Mouse (Mus musculus): ENCODE measurements around the gene Surf2. TPM values are rescaled to one million over a fixed set of nuclear protein-coding genes. Genes with fewer than 3 reads are reported as not detected.
A peak's percentile ranks its signal among the peaks of the same experiment; 100 is the strongest.

The Surf2 gene
- polyA plus RNA-seq, 1 experiment, result 11.3 TPM

GRCm38 (mm10) chr2:26901834-26902400 is 14.2 kb upstream of the Surf2 start:
- Histone ChIP-seq H3K36me3 (ENCODE audit: control insufficient read depth, insufficient read depth, low read length) (peaks cover 21% of the 10 kb centered on the region), H3K27ac (ENCODE audit: insufficient read depth, low read depth, low read length) (peak overlapping the region; percentile 59; the same call in 1 of the 2 replicates), H3K4me1 (ENCODE audit: control insufficient read depth, insufficient read depth, insufficient read length, low read length) (peaks cover 6% of the 10 kb centered on the region; the same call in 1 of the 2 replicates), H3K4me3 (ENCODE audit: low read depth, low read length) (peak overlapping the region; percentile 97), H3K27me3 (ENCODE audit: control insufficient read depth, insufficient read depth, low read length) (no peaks in the 10 kb centered on the region)
- 1% methylated on average over 7 of the region's 7 CpGs for WGBS
- TF ChIP-seq CTCF (IDR thresholded peaks at IDR 0.05; ENCODE audit: extremely low read depth, insufficient read length, insufficient replicate concordance, low read depth, low read length) (no peak), POLR2A (IDR thresholded peaks at IDR 0.05; ENCODE audit: low read depth, low read length) (no peak)

- Histone ChIP-seq H3K27me3 (ENCODE audit: control insufficient read depth, insufficient read depth, low read length) (no peaks in the 10 kb centered on the region), H3K36me3 (ENCODE audit: control insufficient read depth, insufficient read depth, low read length) (peaks cover 17% of the 10 kb centered on the region), H3K4me1 (ENCODE audit: control insufficient read depth, insufficient read depth, insufficient read length, low read length) (peaks cover 6% of the 10 kb centered on the region; the same call in 1 of the 2 replicates), H3K4me3 (ENCODE audit: low read depth, low read length) (peak within 1 kb of the TSS; percentile 97), H3K27ac (ENCODE audit: insufficient read depth, low read depth, low read length) (peak within 1 kb of the TSS; percentile 87)
- under 1% methylated on average over 41 of the region's 41 CpGs for WGBS
- 0 out of 2 replicates have a peak, but pooled peaks have one; percentile 11 for TF ChIP-seq CTCF (IDR thresholded peaks at IDR 0.05; ENCODE audit: extremely low read depth, insufficient read length, insufficient replicate concordance, low read depth, low read length)
- TF ChIP-seq POLR2A (IDR thresholded peaks at IDR 0.05; ENCODE audit: low read depth, low read length), result peak; percentile 56
Observed at GRCm38 (mm10) chr2:26902467-26903220, 13.5 kb upstream of the Surf2 start, which contains the start of gene Surf6. TSS of gene Surf6 (minus strand) at chr2:26902879.

- Histone ChIP-seq H3K4me1 (ENCODE audit: control insufficient read depth, insufficient read depth, insufficient read length, low read length) (peaks cover 6% of the 10 kb centered on the region; the same call in 1 of the 2 replicates), H3K36me3 (ENCODE audit: control insufficient read depth, insufficient read depth, low read length) (peaks cover 17% of the 10 kb centered on the region), H3K27me3 (ENCODE audit: control insufficient read depth, insufficient read depth, low read length) (no peaks in the 10 kb centered on the region), H3K27ac (ENCODE audit: insufficient read depth, low read depth, low read length) (peak overlapping the region; percentile 87), H3K4me3 (ENCODE audit: low read depth, low read length) (peak overlapping the region; percentile 97)
- WGBS, result 4% methylated on average over 7 of the region's 7 CpGs
- TF ChIP-seq CTCF (IDR thresholded peaks at IDR 0.05; ENCODE audit: extremely low read depth, insufficient read length, insufficient replicate concordance, low read depth, low read length) (no peak), POLR2A (IDR thresholded peaks at IDR 0.05; ENCODE audit: low read depth, low read length) (no peak)
Observed at GRCm38 (mm10) chr2:26903311-26903710, 12.9 kb upstream of the Surf2 start.

- Histone ChIP-seq H3K4me3 (ENCODE audit: low read depth, low read length) (no peak overlapping the region), H3K36me3 (ENCODE audit: control insufficient read depth, insufficient read depth, low read length) (peaks cover 5% of the 10 kb centered on the region), H3K4me1 (ENCODE audit: control insufficient read depth, insufficient read depth, insufficient read length, low read length) (peaks cover 15% of the 10 kb centered on the region), H3K27ac (ENCODE audit: insufficient read depth, low read depth, low read length) (no peak overlapping the region), H3K27me3 (ENCODE audit: control insufficient read depth, insufficient read depth, low read length) (no peaks in the 10 kb centered on the region)
- no peak for TF ChIP-seq CTCF (IDR thresholded peaks at IDR 0.05; ENCODE audit: extremely low read depth, insufficient read length, insufficient replicate concordance, low read depth, low read length)
- 99% methylated on average over 2 of the region's 2 CpGs for WGBS
Observed at GRCm38 (mm10) chr2:26905936-26906335, 10.2 kb upstream of the Surf2 start.

GRCm38 (mm10) chr2:26906431-26906830 is 9.7 kb upstream of the Surf2 start:
- WGBS, result 94% methylated on average over 3 of the region's 3 CpGs
- Histone ChIP-seq H3K36me3 (ENCODE audit: control insufficient read depth, insufficient read depth, low read length) (peaks cover 5% of the 10 kb centered on the region), H3K4me3 (ENCODE audit: low read depth, low read length) (no peak overlapping the region), H3K4me1 (ENCODE audit: control insufficient read depth, insufficient read depth, insufficient read length, low read length) (peaks cover 15% of the 10 kb centered on the region), H3K27ac (ENCODE audit: insufficient read depth, low read depth, low read length) (no peak overlapping the region), H3K27me3 (ENCODE audit: control insufficient read depth, insufficient read depth, low read length) (no peaks in the 10 kb centered on the region)
- TF ChIP-seq CTCF (IDR thresholded peaks at IDR 0.05; ENCODE audit: extremely low read depth, insufficient read length, insufficient replicate concordance, low read depth, low read length), result no peak
- TF ChIP-seq POLR2A (IDR thresholded peaks at IDR 0.05; ENCODE audit: low read depth, low read length), result no peak

- WGBS, result 17% methylated on average over 4 of the region's 4 CpGs
- Histone ChIP-seq H3K4me1 (ENCODE audit: control insufficient read depth, insufficient read depth, insufficient read length, low read length) (peaks cover 17% of the 10 kb centered on the region), H3K36me3 (ENCODE audit: control insufficient read depth, insufficient read depth, low read length) (peaks cover 10% of the 10 kb centered on the region), H3K27me3 (ENCODE audit: control insufficient read depth, insufficient read depth, low read length) (no peaks in the 10 kb centered on the region), H3K4me3 (ENCODE audit: low read depth, low read length) (no peak overlapping the region), H3K27ac (ENCODE audit: insufficient read depth, low read depth, low read length) (no peak overlapping the region)
- TF ChIP-seq CTCF (IDR thresholded peaks at IDR 0.05; ENCODE audit: extremely low read depth, insufficient read length, insufficient replicate concordance, low read depth, low read length) (peak; percentile 90; the same call in 1 of the 2 replicates), POLR2A (IDR thresholded peaks at IDR 0.05; ENCODE audit: low read depth, low read length) (no peak)
Observed at GRCm38 (mm10) chr2:26907109-26907508, 9.1 kb upstream of the Surf2 start.

GRCm38 (mm10) chr2:26908710-26909386 is 7.3 kb upstream of the Surf2 start:
- Histone ChIP-seq H3K4me3 (ENCODE audit: low read depth, low read length) (peak overlapping the region; percentile 32), H3K27me3 (ENCODE audit: control insufficient read depth, insufficient read depth, low read length) (no peaks in the 10 kb centered on the region), H3K27ac (ENCODE audit: insufficient read depth, low read depth, low read length) (no peak overlapping the region), H3K4me1 (ENCODE audit: control insufficient read depth, insufficient read depth, insufficient read length, low read length) (peaks cover 12% of the 10 kb centered on the region), H3K36me3 (ENCODE audit: control insufficient read depth, insufficient read depth, low read length) (peaks cover 26% of the 10 kb centered on the region)
- WGBS, result 35% methylated on average over 18 of the region's 18 CpGs
- TF ChIP-seq CTCF (IDR thresholded peaks at IDR 0.05; ENCODE audit: extremely low read depth, insufficient read length, insufficient replicate concordance, low read depth, low read length) (no peak), POLR2A (IDR thresholded peaks at IDR 0.05; ENCODE audit: low read depth, low read length) (no peak)

All from small intestine, adult 2 months (tissue).